Mouse (Mus musculus): Measurements from ENCODE around the gene Reln.

GRCm38 (mm10) chr5:22074971-22075370, 269.5 kb downstream of the Reln start:
- TF ChIP-seq POLR2A (IDR thresholded peaks at IDR 0.05; ENCODE audit: control insufficient read depth, extremely low read depth, insufficient read depth, low read length, poor library complexity) (no peak), CTCF (IDR thresholded peaks at IDR 0.05; ENCODE audit: borderline replicate concordance, control insufficient read depth, extremely low read depth, insufficient read depth, low read length, poor library complexity) (no peak)

All from thymus, adult 2 months (tissue).